Mouse (Mus musculus) embryonic stem cell, embryonic (primary cell): ENCODE data around the gene 9330161L09Rik.
"Not testable (repeated sequence)": the region's sequence is repeated elsewhere in the genome, so short reads cannot be mapped to it uniquely, and the experiment has no call there.

Source experiments
- CTCF ChIA-PET, 4 experiments: fragments of 300-600 bp in 2 of 4; fragments of 350-600 bp in 2 of 4; sonication (Branson Sonifier 250); formaldehyde crosslinking; loops; one replicate each; lab custom pipeline; 2022; ENCODE audit warnings: inconsistent platforms in 2 of 4; lab: Charles Lee
- POLR2A ChIA-PET, 4 experiments: fragments of 300-600 bp in 2 of 4; fragments of 350-600 bp in 2 of 4; sonication (Branson Sonifier 250); formaldehyde crosslinking; loops; one replicate each; lab custom pipeline; 2022; ENCODE audit warnings: antibody characterized with exemption in 4 of 4, inconsistent platforms in 1 of 4; lab: Charles Lee

Gene 9330161L09Rik

DNA sequence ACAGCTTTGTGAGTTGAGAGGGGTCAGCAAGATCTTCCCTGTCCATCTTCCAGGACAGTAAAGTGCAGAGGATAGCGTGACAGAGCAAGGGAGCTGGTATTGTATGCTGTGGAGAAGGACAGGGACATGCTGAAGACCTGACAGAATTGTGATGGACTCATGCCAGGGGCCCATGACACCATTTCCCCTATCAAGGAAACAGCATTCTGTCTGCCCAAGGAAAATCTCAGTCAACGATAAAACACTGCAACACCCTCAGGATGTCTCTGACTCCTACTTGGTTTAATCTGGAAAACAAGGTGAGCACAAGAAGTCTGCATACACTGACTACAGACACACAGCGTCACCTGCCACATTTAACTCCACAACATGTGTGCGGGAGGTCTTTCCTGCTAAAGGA, at the start of gene 9330161L09Rik:
Gene 9330161L09Rik, minus strand, starts transcription at position 101 of the 400 bp plus-strand sequence.
- POLR2A ChIA-PET = interaction anchor here in 2 of 4 experiments (0.8 to 2.9 kb wide), 7 partner anchors 8 to 19 kb away, joined by 3 to 9 read pairs (median 4); partner anchors contain the start of genes Ddx24 (in 2 of the 2) and Otub2 (in 1 of the 2)
- CTCF ChIA-PET = interaction anchor here in 2 of 4 experiments (0.8 to 1.1 kb wide), 2 partner anchors 18 to 39 kb away, joined by 3 to 4 read pairs; partner anchors contain the start of gene Ddx24 (in 1 of the 2)

DNA sequence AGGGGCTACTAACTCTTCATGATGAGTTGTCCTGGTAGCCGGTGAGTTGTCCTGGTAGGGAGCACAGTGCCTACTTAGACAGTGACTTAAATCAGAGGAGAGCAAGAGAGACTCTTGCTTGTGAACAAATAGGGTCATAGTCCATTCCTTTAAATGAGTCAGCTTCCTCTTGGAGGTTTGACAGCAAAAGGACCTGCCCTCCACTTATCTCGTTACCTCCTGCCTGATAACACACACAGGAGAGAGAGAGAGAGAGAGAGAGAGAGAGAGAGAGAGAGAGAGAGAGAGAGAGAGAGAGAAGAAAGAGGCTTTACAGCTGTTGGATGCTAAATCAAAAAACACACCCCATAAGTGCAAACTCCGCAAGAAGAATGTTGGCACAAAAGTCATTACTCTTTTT, 49.5 kb upstream of the 9330161L09Rik start, which contains the start of gene Ifi27l2b:
Gene Ifi27l2b, minus strand, starts transcription at position 84 of the 400 bp plus-strand sequence.
- ChIA-PET CTCF (no interaction called here), POLR2A (no interaction called here)

GRCm38 (mm10) chr12:103456727-103457126, 49.1 kb upstream of the 9330161L09Rik start:
- CTCF ChIA-PET = not testable (repeated sequence)

DNA sequence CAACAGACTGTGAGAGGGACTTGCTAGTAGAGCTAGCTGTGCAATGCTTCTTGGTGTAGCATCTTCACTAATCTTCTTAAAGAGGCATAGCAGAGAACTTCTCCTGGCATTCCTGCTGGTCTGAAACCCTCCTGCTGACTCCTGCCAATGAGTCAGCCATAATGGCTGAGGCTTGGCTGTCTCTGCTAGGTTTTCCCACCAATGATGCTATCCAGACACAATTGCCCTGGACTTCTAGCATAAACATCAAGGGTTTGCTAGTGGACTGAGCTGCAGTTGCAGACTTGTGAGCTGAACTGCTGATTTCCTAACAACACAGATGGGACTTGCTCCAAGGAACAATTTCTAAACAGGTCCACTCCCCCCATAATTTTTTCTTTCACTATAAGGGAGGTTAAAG, 45.7 kb upstream of the 9330161L09Rik start:
- POLR2A ChIA-PET = interaction anchor here in 1 of 4 experiments (0.7 kb wide), 1 partner anchor 21 kb away, joined by 4 read pairs; no protein-coding TSS in a partner anchor
- CTCF ChIA-PET = no interaction called here

More at GRCm38 (mm10) chr12:103456727-103457126, 49.1 kb upstream of the 9330161L09Rik start:
- POLR2A ChIA-PET = not testable (repeated sequence)

- CTCF ChIA-PET = interaction anchor here in 3 of 4 experiments (0.5 to 1.8 kb wide), 3 partner anchors 19 to 301 kb away, joined by 5 to 9 read pairs (median 8); partner anchors contain the start of gene Ddx24 (in 2 of the 3)
Measured at GRCm38 (mm10) chr12:103445060-103445459, 37.4 kb upstream of the 9330161L09Rik start.

DNA sequence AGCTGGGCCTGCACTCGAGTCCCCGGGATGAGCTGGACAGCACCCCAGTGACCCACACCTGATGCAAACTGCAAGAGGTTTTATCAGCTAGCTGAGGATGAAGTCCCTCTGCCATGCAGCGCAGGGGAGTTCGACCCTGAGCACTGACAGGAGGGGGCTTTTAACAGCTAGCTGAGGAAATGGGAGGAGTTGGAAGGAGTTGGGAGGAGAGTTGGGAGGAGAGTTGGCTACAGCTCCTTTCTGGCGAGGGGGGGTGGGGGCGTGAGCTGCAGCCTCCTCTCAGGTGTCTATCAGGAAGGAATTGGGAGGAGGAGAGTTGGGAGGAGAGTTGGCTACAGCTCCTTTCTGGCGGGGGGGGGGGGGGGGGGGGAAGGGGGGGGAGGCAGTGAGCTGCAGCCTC, 36.6 kb upstream of the 9330161L09Rik start:
- ChIA-PET CTCF (interaction anchor here in 3 of 4 experiments (0.6 to 1.8 kb wide), 5 partner anchors 10 to 169 kb away, joined by 3 to 9 read pairs (median 5); partner anchors contain the start of genes Ddx24 (in 3 of the 3) and Ifi27 (in 1 of the 3)), POLR2A (interaction anchor here in 3 of 4 experiments (0.6 to 2.6 kb wide), 5 partner anchors 18 to 371 kb away, joined by 3 to 6 read pairs (median 3); partner anchors contain the start of gene Ddx24 (in 1 of the 3))

More at GRCm38 (mm10) chr12:103445060-103445459, 37.4 kb upstream of the 9330161L09Rik start:
- POLR2A ChIA-PET = interaction anchor here in 1 of 4 experiments (2.6 kb wide), 1 partner anchor 19 kb away, joined by 6 read pairs; the partner anchor contains the start of gene Ddx24

GRCm38 (mm10) chr12:103443524-103443923, 35.9 kb upstream of the 9330161L09Rik start, which contains the start of gene Ifi27l2a:
TSS of gene Ifi27l2a (minus strand) at chr12:103443680.
- CTCF ChIA-PET = interaction anchor here in 3 of 4 experiments (0.7 to 1.8 kb wide), 4 partner anchors 9 to 30 kb away, joined by 3 to 9 read pairs (median 5); partner anchors contain the start of genes Ddx24 (in 2 of the 3) and Ifi27 (in 1 of the 3)
- POLR2A ChIA-PET = interaction anchor here in 2 of 4 experiments (1.0 to 2.6 kb wide), 2 partner anchors 18 to 34 kb away, joined by 3 to 6 read pairs; partner anchors contain the start of gene Ddx24 (in 1 of the 2)

DNA sequence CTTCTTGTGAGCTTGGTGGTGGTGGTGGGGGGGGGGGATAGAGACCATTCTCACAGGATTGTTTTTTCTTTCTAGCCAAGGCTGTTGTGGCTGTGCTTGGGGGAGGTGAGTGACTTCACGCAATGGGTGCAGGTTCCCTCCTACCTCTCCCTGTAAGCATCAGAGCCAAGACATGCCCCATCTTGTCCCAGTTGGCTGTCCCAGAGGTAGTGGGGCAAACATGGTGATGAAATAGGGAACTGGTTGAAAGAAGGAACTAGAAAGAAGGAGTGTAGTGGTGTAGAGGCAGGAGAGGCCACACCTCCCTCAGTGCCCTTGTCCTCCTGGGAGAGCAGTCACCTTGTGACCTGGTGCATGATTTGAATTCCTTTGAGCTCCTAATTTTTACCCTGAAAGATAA, 30.0 kb upstream of the 9330161L09Rik start:
- CTCF ChIA-PET = interaction anchor here in 1 of 4 experiments (1.0 kb wide), 1 partner anchor 12 kb away, joined by 6 read pairs; the partner anchor contains the start of gene Ddx24

GRCm38 (mm10) chr12:103434861-103435260, 27.2 kb upstream of the 9330161L09Rik start:
- ChIA-PET POLR2A (interaction anchor here in 2 of 4 experiments (0.6 to 1.2 kb wide), 3 partner anchors 9 to 29 kb away, joined by 3 to 4 read pairs (median 3); partner anchors contain the start of gene Ddx24 (in 1 of the 2)), CTCF (interaction anchor here in 3 of 4 experiments (0.5 to 0.8 kb wide), 3 partner anchors 9 to 548 kb away, joined by 3 to 5 read pairs (median 4); partner anchors contain the start of gene Ddx24 (in 1 of the 3))

More for the DNA sequence above, 30.0 kb upstream of the 9330161L09Rik start:
- POLR2A ChIA-PET = interaction anchor here in 2 of 4 experiments (0.6 to 1.9 kb wide), 3 partner anchors 12 to 241 kb away, joined by 3 to 13 read pairs (median 4); partner anchors contain the start of gene Ddx24 (in 1 of the 2)

DNA sequence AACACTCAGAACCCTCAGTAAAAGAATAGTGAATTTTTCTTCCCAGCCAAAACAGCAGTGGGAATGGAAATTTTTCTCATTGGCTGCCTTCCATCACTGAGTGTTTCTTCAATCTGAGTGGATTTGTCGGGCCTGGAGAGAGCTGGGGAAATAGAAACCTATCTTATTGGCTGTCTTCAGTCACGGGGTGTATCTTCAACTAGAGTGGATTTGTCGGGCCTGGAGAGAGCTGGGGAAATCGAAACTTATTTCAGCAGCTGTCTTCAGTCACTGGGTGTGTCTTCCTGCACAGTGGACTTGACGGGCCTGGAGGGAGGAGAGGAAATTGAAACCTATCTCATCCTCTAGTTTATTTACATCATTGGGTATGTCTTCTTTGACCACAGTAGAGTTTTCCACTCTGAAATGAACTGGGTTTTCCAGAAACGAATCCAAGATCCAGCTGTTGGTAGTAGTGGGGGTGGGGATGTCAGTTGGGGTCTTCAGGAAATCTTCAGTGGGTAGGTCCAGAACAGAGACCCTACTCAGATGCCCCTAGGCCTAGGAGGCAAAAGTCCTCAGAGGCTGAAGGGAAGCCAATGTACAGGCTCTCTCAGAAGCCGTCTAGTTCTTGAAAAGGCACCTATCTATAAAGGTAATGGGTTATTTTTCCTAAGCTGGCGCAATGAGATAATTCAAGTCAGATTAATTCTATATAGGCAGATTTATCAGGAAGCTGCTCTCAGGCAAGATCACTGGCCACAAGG, 26.5 kb upstream of the 9330161L09Rik start, which contains the start of gene Ifi27:
Gene Ifi27, plus strand, starts transcription at position 226 of the 746 bp plus-strand sequence.
- ChIA-PET POLR2A (interaction anchor here in 2 of 4 experiments (0.8 to 1.2 kb wide), 2 partner anchors 8 to 28 kb away, joined by 3 read pairs; partner anchors contain the start of gene Ddx24 (in 1 of the 2)), CTCF (interaction anchor here in 3 of 4 experiments (0.6 to 0.8 kb wide), 3 partner anchors 10 to 290 kb away, joined by 3 to 5 read pairs (median 4); partner anchors contain the start of gene Ifi27l2a (in 1 of the 3))

GRCm38 (mm10) chr12:103433430-103433829, 25.8 kb upstream of the 9330161L09Rik start:
- CTCF ChIA-PET = interaction anchor here in 2 of 4 experiments (0.6 to 0.8 kb wide), 2 partner anchors 61 to 290 kb away, joined by 3 to 4 read pairs; no protein-coding TSS in a partner anchor

DNA sequence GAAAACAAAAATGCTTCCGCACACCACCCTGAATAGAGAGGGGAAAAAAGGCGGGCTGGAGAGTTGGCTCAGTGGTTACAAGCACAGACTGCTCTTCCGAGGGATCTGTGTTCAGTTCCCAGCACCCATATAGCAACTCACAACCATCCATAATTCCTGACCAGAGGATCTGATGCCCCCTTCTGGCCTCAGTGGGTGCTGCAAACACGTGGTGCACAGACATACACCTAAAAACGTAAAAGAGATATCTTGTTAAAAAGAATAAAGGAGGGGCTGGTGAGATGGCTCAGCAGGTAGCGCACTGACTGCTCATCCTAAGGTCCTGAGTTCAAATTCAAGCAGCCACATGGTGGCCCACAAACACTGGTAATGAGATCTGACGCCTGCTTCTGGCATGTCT, 19.1 kb upstream of the 9330161L09Rik start:
- CTCF ChIA-PET = interaction anchor here in 2 of 4 experiments (1.2 kb wide), 2 partner anchors 17 to 68 kb away, joined by 6 to 9 read pairs; partner anchors contain the start of gene Ifi27l2a (in 1 of the 2)
- POLR2A ChIA-PET = interaction anchor here in 1 of 4 experiments (1.1 kb wide), 1 partner anchor 15 kb away, joined by 3 read pairs; no protein-coding TSS in a partner anchor

More at GRCm38 (mm10) chr12:103433430-103433829, 25.8 kb upstream of the 9330161L09Rik start:
- POLR2A ChIA-PET = no interaction called here

DNA sequence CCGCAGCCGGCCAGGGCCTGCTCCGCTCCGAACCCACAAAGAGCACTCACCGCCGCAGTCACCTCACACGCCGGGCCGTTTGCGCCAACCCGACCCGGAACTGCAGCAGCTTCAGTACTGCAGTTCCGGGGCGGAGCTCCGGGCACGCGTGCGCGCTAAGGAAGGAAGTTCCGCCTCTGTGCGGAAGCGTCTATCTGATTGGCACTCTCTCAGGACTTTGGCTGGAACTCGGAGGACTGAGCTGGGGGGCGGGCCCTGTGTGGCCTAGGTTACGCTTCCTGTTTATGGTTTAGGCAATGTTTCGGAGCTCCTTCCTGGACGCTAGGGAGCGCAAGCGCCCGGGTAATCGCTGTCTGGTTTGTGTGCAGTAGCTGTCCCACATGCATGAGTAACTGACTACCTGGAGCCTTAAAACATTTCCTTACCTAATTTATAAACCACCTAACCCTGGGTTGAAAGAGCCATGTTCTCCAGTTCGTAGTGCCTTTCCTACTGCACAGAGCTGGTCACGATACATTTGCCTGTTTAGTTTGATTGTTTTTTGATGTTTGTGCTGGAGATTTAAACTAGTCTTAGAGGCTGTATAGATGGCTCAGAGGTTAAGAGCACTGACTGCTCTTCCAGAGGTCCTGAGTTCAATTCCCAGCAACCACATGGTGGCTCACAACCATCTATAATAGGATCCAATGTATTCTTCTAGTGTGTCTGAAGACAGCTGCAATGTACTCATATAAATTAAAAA, 18.3 kb upstream of the 9330161L09Rik start, which contains the start of gene Ddx24:
Gene Ddx24, minus strand, starts transcription at position 102 of the 742 bp plus-strand sequence.
- CTCF ChIA-PET = interaction anchor here (0.5 to 1.3 kb wide), 34 partner anchors 9 to 1418 kb away, joined by 3 to 24 read pairs (median 4); partner anchors contain the start of genes Ifi27l2a (in 2 of the 4), Ppp4r4 (in 2 of the 4), 9330161L09Rik (in 1 of the 4) and Otub2 (in 1 of the 4)

DNA sequence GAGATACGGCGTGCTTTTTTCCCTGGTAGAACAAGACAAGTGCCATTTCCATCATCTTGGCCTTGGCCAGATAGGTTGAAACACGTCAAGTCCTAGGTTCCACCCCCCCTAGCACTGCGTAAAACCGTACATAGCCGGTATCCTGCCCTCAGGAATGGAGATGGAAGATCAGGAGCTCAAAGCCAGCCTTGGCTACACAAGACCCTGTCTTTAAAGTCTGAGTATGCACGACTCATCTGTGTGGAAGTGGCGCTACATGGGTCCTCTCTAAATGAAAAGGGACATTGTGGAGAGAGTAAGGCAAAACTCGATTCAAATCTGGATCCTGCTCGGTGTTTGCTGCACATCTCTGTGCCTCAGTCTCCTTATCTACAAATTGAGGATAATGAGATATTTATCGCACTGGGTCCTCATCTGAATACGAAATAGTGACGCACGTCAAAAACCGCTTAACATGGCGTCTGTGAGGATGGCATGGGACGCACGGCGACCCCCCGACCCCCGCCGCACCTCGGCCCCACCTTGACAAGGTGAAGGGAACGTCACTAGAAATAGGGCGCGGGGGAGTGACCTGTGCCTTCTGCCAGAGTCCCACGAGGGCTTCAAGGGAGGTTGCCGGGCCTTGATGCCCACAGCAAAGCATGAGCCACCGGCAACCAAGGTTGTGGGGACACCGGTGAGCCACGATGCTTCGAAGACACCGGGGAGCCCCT, 17.6 kb upstream of the 9330161L09Rik start:
- POLR2A ChIA-PET = interaction anchor here in 3 of 4 experiments (0.5 to 1.8 kb wide), 37 partner anchors 9 to 1009 kb away, joined by 3 to 13 read pairs (median 4); partner anchors contain the start of genes Otub2 (in 3 of the 3), 9330161L09Rik (in 2 of the 3), Ppp4r4 (in 2 of the 3) and Prima1 (in 2 of the 3)
- CTCF ChIA-PET = interaction anchor here (0.5 to 1.3 kb wide), 33 partner anchors 10 to 1419 kb away, joined by 3 to 24 read pairs (median 4); partner anchors contain the start of genes Ifi27l2a (in 2 of the 4), Ppp4r4 (in 2 of the 4), 9330161L09Rik (in 1 of the 4) and Otub2 (in 1 of the 4)

More for the DNA sequence above, 18.3 kb upstream of the 9330161L09Rik start, which contains the start of gene Ddx24:
- POLR2A ChIA-PET = interaction anchor here in 3 of 4 experiments (0.5 to 1.8 kb wide), 39 partner anchors 8 to 1137 kb away, joined by 3 to 13 read pairs (median 4); partner anchors contain the start of genes Otub2 (in 3 of the 3), 9330161L09Rik (in 2 of the 3), Ppp4r4 (in 2 of the 3) and Prima1 (in 2 of the 3)

DNA sequence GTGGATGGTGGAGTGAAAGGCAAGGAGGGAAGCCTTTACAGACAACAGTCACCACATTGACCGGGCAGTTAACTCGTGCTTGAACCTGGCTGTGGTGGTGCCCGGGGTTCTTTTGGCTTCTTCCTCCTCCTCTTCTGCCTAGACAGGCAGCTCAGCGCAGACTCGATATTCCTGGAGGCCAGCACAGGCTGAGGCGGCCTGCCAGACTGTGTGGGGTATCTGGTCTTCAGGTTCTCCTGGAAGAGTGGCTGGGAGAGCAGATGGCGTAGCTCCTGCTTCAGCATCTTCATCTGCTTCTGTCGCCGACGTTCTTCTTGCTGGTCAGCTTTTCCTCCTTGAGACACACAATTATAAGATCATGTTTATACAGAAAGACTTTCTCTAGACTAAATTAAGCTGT, 524 bp upstream of the 9330161L09Rik start:
- POLR2A ChIA-PET = interaction anchor here in 3 of 4 experiments (0.7 to 1.9 kb wide), 5 partner anchors 14 to 694 kb away, joined by 3 to 9 read pairs (median 4); partner anchors contain the start of genes Ddx24 (in 1 of the 3) and Otub2 (in 1 of the 3)
- CTCF ChIA-PET = interaction anchor here in 1 of 4 experiments (1.1 kb wide), 1 partner anchor 40 kb away, joined by 4 read pairs; no protein-coding TSS in a partner anchor
